Mouse (Mus musculus) olfactory bulb, adult 2 months (tissue): ENCODE results near the gene Hist1h3g.

ENCODE experiments used
- CTCF ChIP-seq: fragments of 200-500 bp; IDR thresholded peaks from 2 replicates; pipeline ENCODE4 v1.5.1; 2012; ENCODE audit warnings: low read depth, mild to moderate bottlenecking, low read length, moderate library complexity; ENCODE audit not compliant: insufficient read depth
- POLR2A ChIP-seq: fragments of 200-500 bp; IDR thresholded peaks from 2 replicates; pipeline ENCODE4 v1.6.1; 2012; ENCODE audit warnings: mild to moderate bottlenecking, low read depth, low read length, moderate library complexity; ENCODE audit not compliant: insufficient read depth

- TF ChIP-seq POLR2A (no peak), CTCF (no peak)
These were observed 46.6 kb upstream of the Hist1h3g start, which contains the start of gene Btn2a2 for GRCm38 (mm10) chr13:23488400-23489322.
